22 mouse cellular contexts compared by ENCODE assay signal in the genomic region with DNA sequence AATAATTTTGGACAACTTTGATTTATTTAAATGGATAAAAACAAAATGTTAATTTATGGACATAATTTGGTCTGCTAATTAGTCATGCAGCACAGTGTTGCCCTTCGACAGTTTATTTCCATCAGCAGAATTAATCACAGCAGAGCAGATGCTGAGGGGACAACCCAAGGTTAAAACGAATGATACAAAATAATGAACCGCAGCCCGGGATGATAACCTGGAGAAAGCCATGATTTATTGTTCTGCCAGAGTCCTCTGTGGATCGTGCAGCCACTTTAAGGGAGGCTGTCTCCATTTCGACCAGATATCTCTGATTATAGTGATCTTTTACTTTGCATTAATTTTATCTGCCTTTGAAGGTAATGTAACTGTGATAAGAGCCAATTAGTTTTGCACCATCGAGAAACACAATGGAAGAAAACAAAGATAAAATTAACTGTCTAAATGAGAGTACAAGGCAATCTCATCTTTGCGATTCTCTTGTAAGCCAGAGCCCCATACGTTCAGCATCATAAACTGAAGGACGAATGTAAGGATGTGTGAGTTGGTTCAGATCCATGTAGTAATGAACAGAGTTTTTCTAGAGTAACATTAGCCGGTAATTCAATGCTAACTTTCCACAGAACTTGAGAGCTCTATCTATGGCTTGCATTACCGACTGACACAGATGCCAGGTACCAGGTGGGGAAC. TPM values are rescaled to one million over a fixed set of nuclear protein-coding genes. Genes with fewer than 3 reads are reported as not detected.
DNase-seq lines count a peak whose midpoint lies in the region; ATAC-seq lines count a peak whose summit lies in the region.
"Had no signal": no experiment of that assay in that cellular context is flagged by ENCODE, and none has a peak within 500 bp of the region (broad histone marks: within the 10 kb centered on the region; RNA-seq: fewer than 3 reads in every experiment).

No protein-coding gene starts in this region.

- H3K4me1 ChIP-seq in neural tube, embryonic 11.5 days (ENCODE audit: control insufficient read depth, insufficient read depth, low read length) = no peaks in the 10 kb centered on the region
- H3K4me1 ChIP-seq in hindbrain, embryonic 14.5 days (replicated peaks; ENCODE audit: control insufficient read depth, insufficient read depth, low read length) = no peaks in the 10 kb centered on the region
- H3K4me1 ChIP-seq in neural tube, embryonic 13.5 days (replicated peaks) = no peaks in the 10 kb centered on the region; the same call in 1 of the 2 replicates
- H3K4me1 ChIP-seq: embryonic facial prominence, embryonic 13.5 days; forebrain, embryonic 12.5 days; heart, embryonic 12.5 days; intestine, embryonic 15.5 days had no signal

- H3K9ac ChIP-seq in neural tube, embryonic 11.5 days (ENCODE audit: low read length) = no peak overlapping the region
- H3K9ac ChIP-seq in hindbrain, embryonic 14.5 days = no peak overlapping the region
- H3K9ac ChIP-seq in neural tube, embryonic 13.5 days = no peak overlapping the region
- H3K9ac ChIP-seq: embryonic facial prominence, embryonic 13.5 days; forebrain, embryonic 12.5 days; heart, embryonic 12.5 days; intestine, embryonic 15.5 days had no signal

- H3K36me3 ChIP-seq in neural tube, embryonic 11.5 days (ENCODE audit: control insufficient read depth, insufficient read depth, low read length) = no peaks in the 10 kb centered on the region
- H3K36me3 ChIP-seq in hindbrain, embryonic 14.5 days (replicated peaks; ENCODE audit: control insufficient read depth, insufficient read depth) = no peaks in the 10 kb centered on the region
- no peaks in the 10 kb centered on the region for H3K36me3 ChIP-seq in neural tube, embryonic 13.5 days
- H3K36me3 ChIP-seq: embryonic facial prominence, embryonic 13.5 days; forebrain, embryonic 12.5 days; G1E; heart, embryonic 12.5 days; intestine, embryonic 15.5 days had no signal

- no peak overlapping the region for H3K4me2 ChIP-seq in neural tube, embryonic 11.5 days (ENCODE audit: low read depth)
- H3K4me2 ChIP-seq in hindbrain, embryonic 14.5 days (replicated peaks) = no peak overlapping the region
- no peak overlapping the region for H3K4me2 ChIP-seq in neural tube, embryonic 13.5 days
- H3K4me2 ChIP-seq: embryonic facial prominence, embryonic 13.5 days; forebrain, embryonic 12.5 days; heart, embryonic 12.5 days; intestine, embryonic 15.5 days had no signal

- ATAC-seq in neural tube, embryonic 11.5 days (ENCODE audit: insufficient read depth, low FRiP score, low TSS enrichment) = 0 out of 2 replicates have a peak, but pooled peaks have one; percentile 20
- peak; percentile 70; the same call in 1 of the 2 replicates for ATAC-seq in hindbrain, embryonic 14.5 days (ENCODE audit: low FRiP score)
- ATAC-seq in neural tube, embryonic 13.5 days (ENCODE audit: low read depth) = peak; percentile 75; the same call in 1 of the 2 replicates
- ATAC-seq: CD4-positive, CD25-positive, alpha-beta regulatory T cell, adult 4 months; forebrain, embryonic 16.5 days; intestine, embryonic 15.5 days had no signal

- H3K4me3 ChIP-seq in neural tube, embryonic 11.5 days (ENCODE audit: low read depth, low read length) = no peak overlapping the region
- H3K4me3 ChIP-seq in hindbrain, embryonic 14.5 days (replicated peaks; ENCODE audit: low read length) = no peak overlapping the region
- H3K4me3 ChIP-seq in neural tube, embryonic 13.5 days = no peak overlapping the region
- H3K4me3 ChIP-seq: embryonic facial prominence, embryonic 13.5 days; forebrain, embryonic 12.5 days; heart, embryonic 12.5 days; intestine, embryonic 15.5 days had no signal

- H3K9me3 ChIP-seq in neural tube, embryonic 11.5 days (ENCODE audit: control insufficient read depth, low read length) = no peaks in the 10 kb centered on the region
- peaks cover 3% of the 10 kb centered on the region; the same call in 1 of the 2 replicates for H3K9me3 ChIP-seq in hindbrain, embryonic 14.5 days (ENCODE audit: control insufficient read depth, low read length)
- peaks cover 4% of the 10 kb centered on the region; the same call in 1 of the 2 replicates for H3K9me3 ChIP-seq in neural tube, embryonic 13.5 days
- H3K9me3 ChIP-seq: embryonic facial prominence, embryonic 13.5 days; forebrain, embryonic 12.5 days; G1E; heart, embryonic 12.5 days; intestine, embryonic 15.5 days had no signal

- no peaks in the 10 kb centered on the region for H3K27me3 ChIP-seq in neural tube, embryonic 11.5 days (ENCODE audit: control insufficient read depth, insufficient read depth, low read length)
- no peaks in the 10 kb centered on the region for H3K27me3 ChIP-seq in hindbrain, embryonic 14.5 days (ENCODE audit: control insufficient read depth, insufficient read depth, low read length)
- no peaks in the 10 kb centered on the region for H3K27me3 ChIP-seq in neural tube, embryonic 13.5 days
- H3K27me3 ChIP-seq: embryonic facial prominence, embryonic 13.5 days; forebrain, embryonic 12.5 days; heart, embryonic 12.5 days; intestine, embryonic 15.5 days had no signal

- WGBS in neural tube, embryonic 11.5 days = 74% methylated on average over 12 of the region's 12 CpGs
- 58% methylated on average over 12 of the region's 12 CpGs for WGBS in hindbrain, embryonic 14.5 days
- WGBS in neural tube, embryonic 13.5 days = 53% methylated on average over 12 of the region's 12 CpGs

- H3K27ac ChIP-seq in neural tube, embryonic 11.5 days (ENCODE audit: low read depth, low read length) = no peak overlapping the region
- no peak overlapping the region for H3K27ac ChIP-seq in hindbrain, embryonic 14.5 days
- H3K27ac ChIP-seq in neural tube, embryonic 13.5 days (replicated peaks) = peak overlapping the region; percentile 11; the same call in 1 of the 2 replicates
- H3K27ac ChIP-seq: embryonic facial prominence, embryonic 13.5 days; forebrain, embryonic 12.5 days; intestine, embryonic 15.5 days had no signal

- DNase-seq in neural tube, embryonic 11.5 days (ENCODE audit: low spot score) = no peak
- no peak for DNase-seq in neural tube, embryonic 10.5 days (ENCODE audit: extremely low spot score, low spot score)
- DNase-seq in hindbrain, embryonic 14.5 days (ENCODE audit: low spot score) = no peak
- no peak for DNase-seq in lung, adult 18-20 months
- DNase-seq in layer of hippocampus, adult 8-10 months (ENCODE audit: low spot score in 2 of 2) = no peak
- no peak for DNase-seq in adrenal gland, adult 8-10 months
- DNase-seq: adrenal gland, postnatal 10 days; cerebellum, adult 18-20 months; cerebellum, adult 9-11 months; cerebellum, postnatal 36 days; gastrocnemius, postnatal 10 days; heart, postnatal 36 days had no signal

RNA-seq across cellular contexts. Expression of a gene that starts 14.4 kb away (rescaled TPM):
- polyA plus RNA-seq in neural tube, embryonic 11.5 days (2014; fragmentation: Nextera tagmentation; extraction: Ambion mirVana) = not detected in 2 replicates
- polyA plus RNA-seq in hindbrain, embryonic 14.5 days (2014; fragmentation: Nextera tagmentation; extraction: Ambion mirVana) = not detected in 2 replicates
- polyA plus RNA-seq in neural tube, embryonic 13.5 days (2015; fragmentation: Nextera tagmentation; extraction: Ambion mirVana) = not detected in 2 replicates
- not detected for total RNA-seq in layer of hippocampus, adult 8-10 months (2022)
- total RNA-seq in adrenal gland, adult 8-10 months (2022) = not detected
- total RNA-seq: adrenal gland, postnatal 10 days; gastrocnemius, postnatal 10 days; heart, adult 8-10 months; heart, postnatal 36 days had no signal
- polyA plus RNA-seq: embryonic facial prominence, embryonic 13.5 days; forebrain, embryonic 12.5 days; forebrain, embryonic 16.5 days; frontal cortex, adult 2 months; G1E; heart, embryonic 12.5 days; intestine, embryonic 15.5 days had no signal

RNA-seq across cellular contexts. Expression of a gene that starts 48.1 kb away (rescaled TPM):
- 23.7 and 23.8 TPM in 2 replicates for polyA plus RNA-seq in neural tube, embryonic 11.5 days (2014; fragmentation: Nextera tagmentation; extraction: Ambion mirVana)
- 32.8 and 37.1 TPM in 2 replicates for polyA plus RNA-seq in hindbrain, embryonic 14.5 days (2014; fragmentation: Nextera tagmentation; extraction: Ambion mirVana)
- 23.7 and 25.3 TPM in 2 replicates for polyA plus RNA-seq in neural tube, embryonic 13.5 days (2015; fragmentation: Nextera tagmentation; extraction: Ambion mirVana)
- total RNA-seq in layer of hippocampus, adult 8-10 months (2022) = 10 to 100 TPM; 61.0 to 71.9 (median 67.6) TPM
- 10 to 100 TPM; 34.7 to 48.5 (median 43.9) TPM for total RNA-seq in adrenal gland, adult 8-10 months (2022)

Comparison
In these comparisons a context has a peak if more than half of its experiments do, and no peak if none do; other contexts are left out.
1. ATAC-seq: peak in every context shown above with its lines; median percentile 75 in neural tube, embryonic 13.5 days; 70 in hindbrain, embryonic 14.5 days; 20 in neural tube, embryonic 11.5 days.